Mouse (Mus musculus): ENCODE data around the gene Nectin3. TPM values are rescaled to one million over a fixed set of nuclear protein-coding genes. Genes with fewer than 3 reads are reported as not detected.

The Nectin3 gene
- not detected for total RNA-seq (2023)

GRCm38 (mm10) chr16:46498421-46498789, at the start of gene Nectin3:
Gene Nectin3 (minus strand): TSS chr16:46498525.

Data from CD4-positive naive resting alpha-beta T cell, adult 57 days (primary cell).